ENCODE assay signal across 10 mouse cellular contexts in the genomic region with DNA sequence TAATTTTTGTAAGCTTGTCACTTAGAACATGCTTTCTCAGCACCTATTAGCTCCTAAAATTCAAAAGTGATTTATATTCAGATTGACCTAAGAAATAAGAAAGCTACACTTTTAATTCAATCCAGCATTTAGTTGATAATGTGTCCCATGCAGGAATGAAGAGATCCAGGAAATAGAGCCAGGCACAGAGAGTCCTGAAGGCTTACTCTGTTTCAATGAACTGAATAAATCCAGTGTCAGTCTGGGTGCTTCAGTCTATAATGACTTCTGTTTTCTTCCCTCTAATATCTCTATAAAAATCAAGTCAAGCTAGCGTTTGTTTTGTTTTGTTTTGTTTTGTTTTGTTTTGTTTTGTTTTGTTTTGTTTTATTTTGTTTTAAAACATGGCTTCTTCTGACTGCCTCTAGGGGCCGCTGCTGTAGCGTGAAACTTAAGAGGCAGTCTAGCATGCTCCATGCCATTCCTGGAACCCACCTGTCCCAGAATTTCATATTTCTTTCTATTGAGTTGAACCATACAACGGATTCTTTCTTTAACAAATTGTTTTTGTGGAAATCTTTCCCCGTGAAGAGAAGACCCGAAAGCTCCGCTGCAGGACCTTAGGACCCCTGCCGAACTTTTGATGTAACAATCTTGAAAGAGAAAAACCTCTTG. TPM values are rescaled to one million over a fixed set of nuclear protein-coding genes. Genes with fewer than 3 reads are reported as not detected.
DNase-seq lines count a peak whose midpoint lies in the region; ATAC-seq and TF ChIP-seq lines count a peak whose summit lies in the region.
"Had no signal": no experiment of that assay in that cellular context is flagged by ENCODE, and none has a peak within 500 bp of the region (broad histone marks: within the 10 kb centered on the region; RNA-seq: fewer than 3 reads in every experiment).

No protein-coding gene starts in this region.

- no peaks in the 10 kb centered on the region for H3K4me1 ChIP-seq in embryonic fibroblast, embryonic 13.5 days (ENCODE audit: control insufficient read depth, insufficient read depth, low read length)
- H3K4me1 ChIP-seq in neural tube, embryonic 13.5 days (replicated peaks), result peaks cover 9% of the 10 kb centered on the region; the same call in 1 of the 2 replicates
- H3K4me1 ChIP-seq: liver, embryonic 15.5 days had no signal

- no peak overlapping the region for H3K27ac ChIP-seq in embryonic fibroblast, embryonic 13.5 days (ENCODE audit: insufficient read depth, low read length)
- H3K27ac ChIP-seq in neural tube, embryonic 13.5 days (replicated peaks), result no peak overlapping the region
- H3K27ac ChIP-seq: embryonic facial prominence, embryonic 15.5 days; liver, embryonic 15.5 days had no signal

- no peaks in the 10 kb centered on the region for H3K36me3 ChIP-seq in neural tube, embryonic 13.5 days
- H3K36me3 ChIP-seq: embryonic facial prominence, embryonic 15.5 days; liver, embryonic 15.5 days had no signal

- DNase-seq in layer of hippocampus, postnatal 10 days (ENCODE audit: low spot score in 2 of 2), result peak; percentile 59 to 66
- DNase-seq in layer of hippocampus, adult 8-10 months (ENCODE audit: low spot score in 2 of 2), result no peak
- DNase-seq in adrenal gland, adult 2 months, result peak; percentile 22
- DNase-seq in kidney, postnatal 14 days, result peak; percentile 67
- no peak for DNase-seq in spleen, postnatal 14 days (ENCODE audit: low spot score in 2 of 2)

- peak; percentile 67 for TF ChIP-seq CTCF in embryonic fibroblast, embryonic 13.5 days (IDR thresholded peaks at IDR 0.05; ENCODE audit: borderline replicate concordance, insufficient read depth, low read length)

- no peaks in the 10 kb centered on the region for H3K9me3 ChIP-seq in neural tube, embryonic 13.5 days
- H3K9me3 ChIP-seq: embryonic facial prominence, embryonic 15.5 days; liver, embryonic 15.5 days had no signal

- no peaks in the 10 kb centered on the region for H3K27me3 ChIP-seq in neural tube, embryonic 13.5 days
- H3K27me3 ChIP-seq: embryonic facial prominence, embryonic 15.5 days; liver, embryonic 15.5 days had no signal

- H3K4me3 ChIP-seq in embryonic fibroblast, embryonic 13.5 days (ENCODE audit: insufficient read depth, low read length), result no peak overlapping the region
- H3K4me3 ChIP-seq in neural tube, embryonic 13.5 days, result no peak overlapping the region
- H3K4me3 ChIP-seq: embryonic facial prominence, embryonic 15.5 days; liver, embryonic 15.5 days had no signal

- 35% methylated on average over 8 of the region's 8 CpGs for WGBS in neural tube, embryonic 13.5 days

- TF ChIP-seq POLR2A in embryonic fibroblast, embryonic 13.5 days (IDR thresholded peaks at IDR 0.05; ENCODE audit: low read depth, low read length), result no peak

- ATAC-seq in CD4-positive, CD25-positive, alpha-beta regulatory T cell, adult 4 months, result peak; percentile 67
- peak; percentile 69; the same call in 1 of the 2 replicates for ATAC-seq in neural tube, embryonic 13.5 days (ENCODE audit: low read depth)

- no peak overlapping the region for H3K4me2 ChIP-seq in neural tube, embryonic 13.5 days
- H3K4me2 ChIP-seq: embryonic facial prominence, embryonic 15.5 days; liver, embryonic 15.5 days had no signal

- H3K9ac ChIP-seq in neural tube, embryonic 13.5 days, result no peak overlapping the region
- H3K9ac ChIP-seq: embryonic facial prominence, embryonic 15.5 days; liver, embryonic 15.5 days had no signal

RNA-seq across cellular contexts. Expression of a gene that starts 27.3 kb away (rescaled TPM):
- 100 to 1,000 TPM; 115 to 116 TPM for total RNA-seq in layer of hippocampus, postnatal 10 days (2021)
- 100 to 1,000 TPM; 102 to 116 (median 110) TPM for total RNA-seq in layer of hippocampus, adult 8-10 months (2022)
- 1 to 10 TPM; 3.8 to 4.8 TPM for polyA plus RNA-seq in CD4-positive, CD25-positive, alpha-beta regulatory T cell, adult 4 months (2017; shearing (Covaris generic))
- total RNA-seq in adrenal gland, adult 2 months (2021), result 10 to 100 TPM in 1 of 2 experiments, 1 to 10 TPM in 1; 7.8 to 12.3 TPM
- 1.0 and 1.3 TPM in 2 replicates for polyA plus RNA-seq in adrenal gland, adult 2 months (2012; rRNA removed)
- 3.2 and 4.2 TPM in 2 replicates for polyA plus RNA-seq in embryonic fibroblast, embryonic 13.5 days (2011; ENCODE audit: insufficient read length, low read depth, missing spikeins)
- polyA plus RNA-seq in neural tube, embryonic 13.5 days (2015; fragmentation: Nextera tagmentation; extraction: Ambion mirVana), result 21.0 and 22.7 TPM in 2 replicates

Comparison
In these comparisons a context has a peak if more than half of its experiments do, and no peak if none do; other contexts are left out.
1. DNase-seq: peak in layer of hippocampus, postnatal 10 days (2 of 2), adrenal gland, adult 2 months (single experiment) and kidney, postnatal 14 days (single experiment); none in layer of hippocampus, adult 8-10 months (0 of 2) and spleen, postnatal 14 days (0 of 2).